Mouse (Mus musculus): ENCODE measurements around the gene Erlec1.

Erlec1 gene

GRCm38 (mm10) chr11:30954279-30954725 is at the start of gene Erlec1:
Gene Erlec1 (minus strand): TSS chr11:30954335.
- peak; percentile 91 for DNase-seq (ENCODE audit: low read depth, low spot score)

GRCm38 (mm10) chr11:31001169-31001908 is 47.2 kb upstream of the Erlec1 start:
- no peak for DNase-seq (ENCODE audit: low read depth, low spot score)

GRCm38 (mm10) chr11:31000028-31000427 is 45.9 kb upstream of the Erlec1 start:
- no peak for DNase-seq (ENCODE audit: low read depth, low spot score)

GRCm38 (mm10) chr11:30998704-30999103 is 44.6 kb upstream of the Erlec1 start:
- DNase-seq (ENCODE audit: low read depth, low spot score), result no peak

GRCm38 (mm10) chr11:30998199-30998598 is 44.1 kb upstream of the Erlec1 start:
- DNase-seq (ENCODE audit: low read depth, low spot score), result no peak

GRCm38 (mm10) chr11:30996670-30997069 is 42.5 kb upstream of the Erlec1 start:
- DNase-seq (ENCODE audit: low read depth, low spot score), result no peak

GRCm38 (mm10) chr11:30986625-30987017 is 32.5 kb upstream of the Erlec1 start:
- peak; percentile 29 for DNase-seq (ENCODE audit: low read depth, low spot score)

GRCm38 (mm10) chr11:30985877-30986624 is 31.9 kb upstream of the Erlec1 start, which contains the start of gene Chac2:
Gene Chac2 (minus strand): TSS chr11:30986350.
- peak; percentile 87 for DNase-seq (ENCODE audit: low read depth, low spot score)

- DNase-seq (ENCODE audit: low read depth, low spot score), result no peak
These were observed 31.1 kb upstream of the Erlec1 start for GRCm38 (mm10) chr11:30985237-30985636.

GRCm38 (mm10) chr11:30953469-30954154 is 523 bp downstream of the Erlec1 start:
- peak; percentile 27 for DNase-seq (ENCODE audit: low read depth, low spot score)

- no peak for DNase-seq (ENCODE audit: low read depth, low spot score)
These were observed 1.3 kb downstream of the Erlec1 start for GRCm38 (mm10) chr11:30952829-30953228.

GRCm38 (mm10) chr11:30943522-30943921 is 10.6 kb downstream of the Erlec1 start:
- no peak for DNase-seq (ENCODE audit: low read depth, low spot score)

- no peak for DNase-seq (ENCODE audit: low read depth, low spot score)
These were observed 25.6 kb downstream of the Erlec1 start for GRCm38 (mm10) chr11:30928498-30928897.

GRCm38 (mm10) chr11:30928079-30928478 is 26.1 kb downstream of the Erlec1 start:
- no peak for DNase-seq (ENCODE audit: low read depth, low spot score)

GRCm38 (mm10) chr11:30923283-30923682 is 30.9 kb downstream of the Erlec1 start:
- no peak for DNase-seq (ENCODE audit: low read depth, low spot score)

GRCm38 (mm10) chr11:30920641-30921040 is 33.5 kb downstream of the Erlec1 start:
- no peak for DNase-seq (ENCODE audit: low read depth, low spot score)

GRCm38 (mm10) chr11:30912311-30912710 is 41.8 kb downstream of the Erlec1 start:
- DNase-seq (ENCODE audit: low read depth, low spot score), result no peak

GRCm38 (mm10) chr11:30899312-30899711 is 54.8 kb downstream of the Erlec1 start:
- no peak for DNase-seq (ENCODE audit: low read depth, low spot score)

- DNase-seq (ENCODE audit: low read depth, low spot score), result no peak
These were observed 57.9 kb downstream of the Erlec1 start for GRCm38 (mm10) chr11:30896201-30896600.

- DNase-seq (ENCODE audit: low read depth, low spot score), result no peak
These were observed 66.0 kb downstream of the Erlec1 start for GRCm38 (mm10) chr11:30888153-30888552.

GRCm38 (mm10) chr11:30885171-30885871 is 68.8 kb downstream of the Erlec1 start, which contains the start of the genes Gpr75 and Asb3:
Gene Gpr75 (plus strand): TSS chr11:30885358.
Gene Asb3 (plus strand): TSS chr11:30885416.
- peak; percentile 52 for DNase-seq (ENCODE audit: low read depth, low spot score)
